Mouse (Mus musculus) forebrain, embryonic 12.5 days (tissue): Measurements from ENCODE around the gene Mrgprf. TPM values are rescaled to one million over a fixed set of nuclear protein-coding genes. Genes with fewer than 3 reads are reported as not detected.

Experiments
- ATAC-seq: fragments of 200-750 bp; cut with Nextera tagmentation; 2 replicates; pipeline ENCODE4 v1.8.0; 2017; ENCODE audit warnings: moderate TSS enrichment; ENCODE audit not compliant: low FRiP score
- H3K27ac ChIP-seq: fragments of 300-500 bp; sonication (generic); 2 replicates; pipeline ENCODE4 v1.5.1; 2016; ENCODE audit warnings: mild to moderate bottlenecking
- H3K27me3 ChIP-seq: fragments of 300-500 bp; sonication (generic); 2 replicates; pipeline ENCODE4 v1.6.1; 2016; ENCODE audit warnings: mild to moderate bottlenecking
- H3K36me3 ChIP-seq: fragments of 300-500 bp; sonication (generic); replicated peaks from 2 replicates; pipeline ENCODE4 v1.6.1; 2016; ENCODE audit warnings: mild to moderate bottlenecking
- H3K4me1 ChIP-seq: fragments of 300-500 bp; sonication (generic); 2 replicates; pipeline ENCODE4 v1.6.1; 2016
- H3K4me2 ChIP-seq: fragments of 300-500 bp; sonication (generic); 2 replicates; pipeline ENCODE4 v1.6.1; 2016; ENCODE audit warnings: mild to moderate bottlenecking, moderate library complexity
- H3K4me3 ChIP-seq: fragments of 300-500 bp; sonication (generic); replicated peaks from 2 replicates; pipeline ENCODE4 v1.5.1; 2016; ENCODE audit warnings: mild to moderate bottlenecking
- H3K9ac ChIP-seq: fragments of 300-500 bp; sonication (generic); 2 replicates; pipeline ENCODE4 v1.6.1; 2016; ENCODE audit warnings: mild to moderate bottlenecking
- H3K9me3 ChIP-seq: fragments of 300-500 bp; sonication (generic); 2 replicates; pipeline ENCODE4 v1.6.1; 2016
- WGBS: fragments of 180-500 bp; shearing (Covaris S2); methylation state at CpG from one replicate; pipeline ENCODE4 v1.1.7; 2016; 5-methylcytosine and 5-hydroxymethylcytosine counted together
- polyA plus RNA-seq: library from polyadenylated mRNA; unstranded; fragments of >200 nt; fragmentation: Nextera tagmentation; extraction: Ambion mirVana; gene quantifications from 2 replicates; pipeline ENCODE4 v1.2.1, GENCODE M21; 2016

The Mrgprf gene
- polyA plus RNA-seq, 1 experiment from 2014 or later = 0.47 TPM

DNA sequence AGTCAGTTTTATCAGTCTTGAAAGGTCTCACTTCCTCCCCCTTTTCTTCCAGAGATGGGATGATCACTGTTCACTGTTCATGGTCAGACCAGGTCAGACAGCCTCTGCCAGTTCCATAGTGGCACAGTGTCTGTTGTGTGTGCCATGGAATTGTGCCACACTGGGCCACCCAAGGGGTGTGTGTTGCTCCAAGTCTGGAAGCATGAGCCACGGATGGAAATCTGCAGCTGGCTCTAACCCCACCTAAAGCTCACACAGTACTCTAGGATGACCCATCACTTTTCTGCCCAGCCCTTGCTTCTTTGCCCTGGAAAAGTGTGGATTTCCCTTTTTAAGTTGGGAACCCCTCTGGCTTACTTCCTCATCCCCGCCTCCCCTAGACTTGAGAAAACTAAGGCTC lies 3.5 kb downstream of the Mrgprf start:
- WGBS = 82% methylated on average over 2 of the region's 2 CpGs
- Histone ChIP-seq H3K4me3 (no peak overlapping the region), H3K4me1 (peaks cover 22% of the 10 kb centered on the region), H3K9me3 (no peaks in the 10 kb centered on the region), H3K27me3 (no peaks in the 10 kb centered on the region), H3K9ac (no peak overlapping the region), H3K36me3 (no peaks in the 10 kb centered on the region), H3K27ac (no peak overlapping the region), H3K4me2 (no peak overlapping the region)
- ATAC-seq = no peak

DNA sequence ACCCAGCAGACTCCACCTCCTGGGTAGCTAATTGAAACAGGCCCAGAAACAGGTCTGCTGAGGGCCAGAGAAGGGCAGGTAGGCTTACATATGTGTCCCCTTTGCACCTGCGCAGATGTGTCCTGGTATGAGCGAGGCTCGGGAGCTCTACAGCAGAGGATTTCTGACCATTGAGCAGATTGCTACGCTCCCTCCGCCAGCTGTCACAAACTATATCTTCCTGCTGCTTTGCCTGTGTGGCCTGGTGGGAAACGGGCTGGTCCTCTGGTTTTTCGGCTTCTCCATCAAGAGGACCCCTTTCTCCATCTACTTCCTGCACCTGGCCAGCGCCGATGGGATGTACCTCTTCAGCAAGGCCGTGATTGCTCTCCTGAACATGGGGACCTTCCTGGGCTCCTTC lies 7.0 kb downstream of the Mrgprf start:
- Histone ChIP-seq H3K4me2 (no peak overlapping the region), H3K4me1 (peaks cover 4% of the 10 kb centered on the region), H3K9ac (no peak overlapping the region), H3K4me3 (no peak overlapping the region), H3K27ac (no peak overlapping the region), H3K36me3 (no peaks in the 10 kb centered on the region), H3K27me3 (no peaks in the 10 kb centered on the region), H3K9me3 (no peaks in the 10 kb centered on the region)
- 91% methylated on average over 10 of the region's 10 CpGs for WGBS
- no peak for ATAC-seq

DNA sequence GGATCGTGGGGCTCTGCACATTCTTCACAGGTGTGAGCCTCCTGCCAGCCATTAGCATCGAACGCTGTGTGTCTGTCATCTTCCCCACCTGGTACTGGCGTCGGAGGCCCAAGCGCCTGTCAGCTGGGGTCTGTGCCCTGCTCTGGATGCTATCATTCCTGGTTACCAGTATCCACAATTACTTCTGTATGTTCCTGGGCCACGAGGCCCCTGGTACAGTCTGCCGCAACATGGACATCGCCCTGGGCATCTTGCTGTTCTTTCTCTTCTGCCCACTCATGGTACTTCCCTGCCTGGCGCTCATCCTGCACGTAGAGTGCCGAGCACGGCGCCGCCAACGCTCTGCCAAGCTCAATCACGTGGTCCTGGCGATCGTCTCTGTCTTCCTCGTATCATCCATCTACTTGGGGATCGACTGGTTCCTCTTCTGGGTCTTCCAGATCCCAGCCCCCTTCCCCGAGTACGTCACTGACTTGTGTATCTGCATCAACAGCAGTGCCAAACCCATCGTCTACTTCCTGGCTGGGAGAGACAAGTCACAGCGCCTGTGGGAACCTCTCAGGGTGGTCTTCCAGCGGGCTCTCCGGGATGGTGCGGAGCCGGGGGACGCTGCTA lies 7.5 kb downstream of the Mrgprf start:
- H3K9me3 ChIP-seq = no peaks in the 10 kb centered on the region
- H3K36me3 ChIP-seq = no peaks in the 10 kb centered on the region
- H3K4me1 ChIP-seq = no peaks in the 10 kb centered on the region
- H3K4me3 ChIP-seq = no peak overlapping the region
- H3K9ac ChIP-seq = no peak overlapping the region
- no peak overlapping the region for H3K4me2 ChIP-seq
- WGBS = 82% methylated on average over 30 of the region's 30 CpGs
- no peak for ATAC-seq
- no peak overlapping the region for H3K27ac ChIP-seq
- H3K27me3 ChIP-seq = no peaks in the 10 kb centered on the region

DNA sequence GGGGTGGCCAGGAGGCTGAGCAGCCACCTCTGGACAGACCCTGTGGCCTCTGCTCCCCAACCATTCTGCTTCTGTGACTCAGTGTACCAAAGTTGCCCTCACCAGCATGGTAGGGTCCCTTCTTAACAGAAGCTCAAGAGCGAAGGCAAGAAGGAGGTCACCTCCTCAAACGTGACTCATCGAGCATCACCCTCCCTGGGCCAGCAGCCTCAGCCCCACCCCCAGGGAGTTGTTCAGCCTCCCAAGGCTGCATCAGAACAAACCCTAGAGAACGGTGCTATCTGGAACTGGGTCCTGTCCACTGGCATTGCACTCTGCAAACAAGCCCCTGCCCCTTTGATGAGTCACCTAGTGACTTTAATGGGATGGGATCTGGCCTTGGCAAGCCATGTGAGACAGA lies 8.2 kb downstream of the Mrgprf start:
- Histone ChIP-seq H3K27ac (no peak overlapping the region), H3K4me2 (no peak overlapping the region), H3K27me3 (no peaks in the 10 kb centered on the region), H3K4me1 (no peaks in the 10 kb centered on the region), H3K9me3 (no peaks in the 10 kb centered on the region), H3K4me3 (no peak overlapping the region), H3K36me3 (no peaks in the 10 kb centered on the region), H3K9ac (no peak overlapping the region)
- WGBS = 84% methylated on average over 4 of the region's 4 CpGs
- ATAC-seq = no peak

DNA sequence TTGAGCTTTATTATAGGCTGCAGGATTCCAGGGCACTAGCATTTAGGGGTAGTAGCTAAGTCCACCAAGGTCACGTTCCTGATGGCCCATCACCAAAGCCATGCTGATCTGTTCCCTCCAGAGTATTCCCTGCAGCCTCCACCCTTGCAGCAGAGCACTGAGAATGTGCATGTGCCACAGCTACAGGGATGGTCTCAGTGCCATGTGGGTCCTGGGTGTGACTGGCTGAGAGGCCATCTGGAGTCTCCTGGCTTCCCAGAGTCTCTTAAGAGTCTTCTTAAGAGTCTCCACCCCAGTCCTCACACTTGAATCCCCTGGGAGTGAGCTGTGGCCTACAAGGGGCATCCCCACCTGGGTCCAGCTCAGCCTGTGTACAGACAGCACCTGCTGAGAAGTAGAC lies 9.2 kb downstream of the Mrgprf start:
- Histone ChIP-seq H3K4me3 (no peak overlapping the region), H3K4me1 (no peaks in the 10 kb centered on the region), H3K27me3 (no peaks in the 10 kb centered on the region), H3K9me3 (no peaks in the 10 kb centered on the region), H3K4me2 (no peak overlapping the region), H3K27ac (no peak overlapping the region), H3K36me3 (no peaks in the 10 kb centered on the region), H3K9ac (no peak overlapping the region)
- ATAC-seq = no peak
- WGBS = 86% methylated on average over 1 of the region's 1 CpGs

DNA sequence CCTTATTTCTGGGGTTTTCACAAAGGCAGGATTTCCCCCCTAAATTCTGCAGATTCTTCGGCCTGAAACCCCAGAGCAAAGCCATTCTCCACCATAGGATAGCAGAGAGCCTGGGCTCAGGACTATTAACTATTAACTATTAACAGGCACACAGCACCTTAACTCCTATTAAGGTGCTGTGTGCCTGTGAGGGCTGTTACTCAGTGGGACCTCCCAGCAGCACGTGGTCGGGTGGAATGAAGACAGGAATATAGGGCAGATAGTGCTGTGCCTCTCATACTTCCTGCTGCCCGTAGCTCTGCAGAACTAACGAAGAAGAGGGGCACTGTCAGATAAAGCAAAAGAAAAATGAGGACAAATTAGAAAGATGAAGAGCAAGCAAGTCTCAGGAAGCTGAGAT lies 9.9 kb downstream of the Mrgprf start:
- Histone ChIP-seq H3K9ac (no peak overlapping the region), H3K27ac (no peak overlapping the region), H3K4me2 (no peak overlapping the region), H3K27me3 (no peaks in the 10 kb centered on the region), H3K36me3 (no peaks in the 10 kb centered on the region), H3K4me3 (no peak overlapping the region), H3K9me3 (no peaks in the 10 kb centered on the region), H3K4me1 (no peaks in the 10 kb centered on the region)
- no peak for ATAC-seq
- 76% methylated on average over 5 of the region's 5 CpGs for WGBS

DNA sequence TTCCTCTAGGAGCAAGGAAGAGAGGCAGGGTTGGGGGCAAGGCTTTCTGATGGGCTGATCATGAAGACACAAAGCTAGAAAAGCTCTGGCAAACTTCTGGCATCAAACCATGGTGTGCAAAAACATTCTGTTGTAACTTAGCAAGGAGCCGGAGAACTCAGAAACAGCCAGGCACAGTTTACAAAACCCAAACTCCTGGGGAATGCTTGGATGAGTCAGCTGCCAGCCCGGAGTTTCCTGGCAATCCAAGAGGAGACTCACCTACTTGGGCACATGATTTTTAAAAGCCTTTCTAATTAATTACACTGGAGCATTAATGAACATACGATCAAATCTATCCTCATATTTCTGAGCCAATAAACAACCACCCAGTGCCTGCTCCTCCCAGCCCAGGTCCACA lies 11.5 kb downstream of the Mrgprf start:
- Histone ChIP-seq H3K27me3 (no peaks in the 10 kb centered on the region), H3K4me1 (no peaks in the 10 kb centered on the region), H3K9me3 (no peaks in the 10 kb centered on the region), H3K4me3 (no peak overlapping the region), H3K36me3 (no peaks in the 10 kb centered on the region), H3K4me2 (no peak overlapping the region), H3K9ac (no peak overlapping the region), H3K27ac (no peak overlapping the region)
- WGBS = 89% methylated on average over 3 of the region's 3 CpGs
- ATAC-seq = no peak

DNA sequence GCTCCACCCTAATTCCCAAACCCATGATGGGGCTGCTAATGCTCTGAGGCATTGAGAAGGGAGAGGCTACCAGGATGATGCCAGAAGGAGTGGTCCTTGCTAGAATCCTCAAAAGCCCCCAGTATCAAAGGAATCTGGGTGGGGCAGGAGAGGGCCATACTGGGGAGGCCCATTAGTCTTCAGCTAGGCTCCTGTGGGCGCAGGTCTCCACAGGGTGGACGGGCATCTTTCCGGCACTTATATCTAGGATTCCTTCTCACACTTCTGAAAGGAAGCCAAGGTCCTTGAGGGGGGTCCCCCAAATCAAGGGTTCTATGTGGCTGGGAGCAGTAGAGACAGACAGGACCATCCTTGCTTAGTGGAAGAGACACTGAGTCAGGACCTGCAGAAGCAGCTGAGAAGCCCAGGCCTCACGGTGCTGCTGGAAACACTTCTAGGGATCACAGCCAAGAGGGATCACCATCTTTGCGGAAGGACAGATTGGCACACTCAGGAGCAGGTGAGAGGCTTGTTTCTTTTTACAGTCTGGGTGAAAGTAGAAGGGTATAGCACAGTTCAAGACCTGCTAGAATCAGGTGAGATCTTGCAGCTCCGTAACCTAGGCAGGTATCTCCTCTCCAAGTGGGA lies 14.3 kb downstream of the Mrgprf start, which contains the start of gene Mrgprd:
Mrgprd (plus strand) TSS at position 51 of the 627 bp plus-strand sequence.
- H3K36me3 ChIP-seq = no peaks in the 10 kb centered on the region
- 90% methylated on average over 6 of the region's 6 CpGs for WGBS

DNA sequence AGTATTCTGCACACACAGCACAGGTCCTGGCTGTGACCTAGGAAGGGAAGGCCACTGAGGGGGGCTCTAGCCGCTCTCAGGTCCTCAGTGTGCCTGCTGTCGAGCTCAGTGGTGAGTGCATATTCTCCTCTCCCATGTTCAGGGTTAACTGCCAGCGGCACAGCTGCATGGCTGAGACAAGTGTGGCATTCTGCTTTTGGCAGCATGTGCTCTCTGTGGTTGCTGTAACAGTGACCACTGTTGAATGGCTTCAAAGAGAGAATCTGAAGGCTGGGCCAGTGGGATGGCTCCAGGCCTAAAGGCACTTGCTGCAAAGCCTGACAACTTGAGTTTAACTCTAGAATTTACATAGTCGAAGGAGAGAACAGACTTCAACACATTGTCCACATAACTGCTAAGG lies 16.9 kb downstream of the Mrgprf start:
- Histone ChIP-seq H3K4me2 (no peak overlapping the region), H3K27me3 (no peaks in the 10 kb centered on the region), H3K9me3 (no peaks in the 10 kb centered on the region), H3K27ac (no peak overlapping the region), H3K36me3 (no peaks in the 10 kb centered on the region), H3K9ac (no peak overlapping the region), H3K4me1 (no peaks in the 10 kb centered on the region), H3K4me3 (no peak overlapping the region)
- no peak for ATAC-seq
- WGBS = 76% methylated on average over 4 of the region's 4 CpGs

More for the DNA sequence above, 14.3 kb downstream of the Mrgprf start, which contains the start of gene Mrgprd:
- Histone ChIP-seq H3K9ac (no peak within 1 kb of the TSS), H3K4me1 (no peaks in the 10 kb centered on the region), H3K27ac (no peak within 1 kb of the TSS), H3K4me2 (no peak within 1 kb of the TSS), H3K4me3 (no peak within 1 kb of the TSS), H3K27me3 (no peaks in the 10 kb centered on the region), H3K9me3 (no peaks in the 10 kb centered on the region)
- no peak for ATAC-seq

DNA sequence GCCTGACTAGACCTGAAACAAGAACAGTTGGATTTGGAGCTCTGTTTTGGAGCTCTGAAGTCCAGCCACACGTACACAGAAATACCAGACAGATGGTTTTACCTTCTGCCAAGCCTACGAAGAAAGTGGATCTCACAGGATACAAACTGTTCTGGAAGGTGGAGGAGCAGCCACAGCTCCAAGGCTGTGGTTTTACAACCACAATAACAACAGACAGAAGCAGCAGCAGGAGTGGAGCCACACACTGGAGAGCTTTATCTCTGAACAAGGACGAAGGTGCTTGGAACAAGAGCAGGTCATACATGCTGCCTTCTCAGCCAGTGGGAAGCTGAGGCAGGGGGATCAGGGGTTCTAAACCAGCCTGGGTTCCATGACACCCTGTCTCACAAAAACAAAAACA lies 18.9 kb downstream of the Mrgprf start:
- Histone ChIP-seq H3K9me3 (no peaks in the 10 kb centered on the region), H3K27me3 (no peaks in the 10 kb centered on the region), H3K36me3 (no peaks in the 10 kb centered on the region), H3K9ac (no peak overlapping the region), H3K4me1 (no peaks in the 10 kb centered on the region), H3K4me2 (no peak overlapping the region), H3K27ac (no peak overlapping the region), H3K4me3 (no peak overlapping the region)
- WGBS = 84% methylated on average over 3 of the region's 3 CpGs
- no peak for ATAC-seq

DNA sequence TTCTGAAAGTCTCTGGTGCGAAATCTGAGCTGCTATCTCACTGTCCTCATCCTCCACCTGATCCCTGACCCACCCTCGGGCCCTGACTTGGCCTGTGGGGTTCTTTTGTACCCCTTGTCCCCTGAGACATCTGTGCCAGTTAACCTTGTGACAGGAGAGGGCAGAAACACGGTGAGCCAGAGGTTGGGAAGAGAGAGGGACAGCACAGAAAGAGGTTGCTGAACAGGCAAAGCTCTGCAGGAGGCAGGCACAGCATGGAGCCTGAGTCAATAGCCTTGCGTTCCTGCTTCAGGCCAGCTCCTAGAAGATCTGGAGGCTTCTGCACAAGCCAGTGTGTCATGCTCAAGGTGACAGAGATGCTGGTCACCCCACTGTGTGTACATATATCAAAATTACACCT lies 23.0 kb downstream of the Mrgprf start:
- Histone ChIP-seq H3K36me3 (no peaks in the 10 kb centered on the region), H3K27me3 (no peaks in the 10 kb centered on the region), H3K4me2 (no peak overlapping the region), H3K4me1 (no peaks in the 10 kb centered on the region; the same call in 1 of the 2 replicates), H3K9me3 (no peaks in the 10 kb centered on the region), H3K9ac (no peak overlapping the region), H3K4me3 (no peak overlapping the region), H3K27ac (no peak overlapping the region)
- 33% methylated on average over 4 of the region's 4 CpGs for WGBS
- ATAC-seq = no peak

DNA sequence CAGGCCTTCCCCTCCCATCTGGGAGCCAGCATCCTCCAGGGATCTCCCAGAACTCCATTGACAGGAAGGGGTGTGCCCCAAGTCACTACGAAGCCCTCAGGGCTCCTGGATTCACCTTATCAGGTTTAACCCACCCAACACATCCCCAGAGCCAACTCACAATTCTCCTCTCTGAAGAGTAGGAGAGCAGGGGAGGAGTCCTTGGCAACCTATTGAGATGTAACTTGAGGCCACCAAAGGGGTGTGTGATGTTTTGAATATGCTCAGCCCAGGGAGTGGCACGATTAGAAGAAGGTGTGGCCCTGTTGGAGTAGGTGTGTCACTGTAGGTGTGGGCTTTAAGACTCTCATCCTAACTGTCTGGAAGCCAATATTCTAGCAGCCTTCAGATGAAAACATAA lies 25.1 kb downstream of the Mrgprf start:
- Histone ChIP-seq H3K27me3 (no peaks in the 10 kb centered on the region), H3K9me3 (no peaks in the 10 kb centered on the region), H3K4me3 (no peak overlapping the region), H3K4me2 (no peak overlapping the region), H3K9ac (no peak overlapping the region), H3K4me1 (no peaks in the 10 kb centered on the region; the same call in none of the 2 replicates), H3K36me3 (no peaks in the 10 kb centered on the region), H3K27ac (no peak overlapping the region)
- WGBS = 68% methylated on average over 2 of the region's 2 CpGs
- ATAC-seq = no peak

DNA sequence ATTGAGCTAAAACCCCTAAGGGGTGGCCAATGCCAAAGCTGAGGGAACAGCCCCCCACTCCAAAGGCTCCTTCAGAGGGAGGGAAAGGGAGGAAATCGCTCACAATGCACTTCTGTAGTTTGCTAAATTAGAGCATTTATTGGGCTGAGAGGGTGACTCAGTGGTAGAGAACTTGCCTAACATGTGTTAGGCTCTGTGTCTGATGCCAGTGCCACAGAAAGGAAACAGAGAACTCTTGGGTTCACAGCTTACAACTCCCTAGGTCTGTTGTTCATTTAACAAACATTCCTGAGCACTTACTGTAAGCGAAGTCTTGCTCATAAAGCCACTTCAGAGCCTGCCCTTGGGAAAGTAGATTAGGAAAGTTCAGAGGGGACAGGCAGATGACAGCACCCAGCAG lies 29.4 kb downstream of the Mrgprf start:
- Histone ChIP-seq H3K36me3 (no peaks in the 10 kb centered on the region), H3K27ac (no peak overlapping the region), H3K4me2 (no peak overlapping the region), H3K9me3 (no peaks in the 10 kb centered on the region), H3K4me3 (no peak overlapping the region), H3K27me3 (no peaks in the 10 kb centered on the region), H3K9ac (no peak overlapping the region), H3K4me1 (no peaks in the 10 kb centered on the region; the same call in none of the 2 replicates)
- no peak for ATAC-seq
- WGBS = 74% methylated on average over 2 of the region's 2 CpGs
